Mouse (Mus musculus): ENCODE measurements around the gene Slc25a39. TPM values are rescaled to one million over a fixed set of nuclear protein-coding genes. Genes with fewer than 3 reads are reported as not detected.

Gene Slc25a39
- total RNA-seq, 1 experiment from 2014 or later: 439 TPM

DNA sequence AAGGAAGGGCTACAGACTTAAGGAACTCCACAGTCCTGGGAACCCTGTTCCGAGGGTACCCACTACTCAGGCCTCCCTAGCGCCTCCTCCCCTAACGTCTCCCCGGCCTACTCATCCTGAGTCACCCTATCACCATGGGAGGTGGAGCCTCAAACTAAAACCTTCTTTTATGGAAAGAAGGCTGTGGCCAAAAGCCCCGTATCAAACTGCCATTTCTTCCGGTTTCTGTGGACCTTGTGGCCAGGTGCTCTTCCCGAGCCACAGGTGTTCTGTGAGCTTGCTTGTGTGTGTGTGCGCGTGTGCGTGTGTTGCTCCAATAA lies 28.7 kb upstream of the Slc25a39 start:
- DNase-seq: no peak

DNA sequence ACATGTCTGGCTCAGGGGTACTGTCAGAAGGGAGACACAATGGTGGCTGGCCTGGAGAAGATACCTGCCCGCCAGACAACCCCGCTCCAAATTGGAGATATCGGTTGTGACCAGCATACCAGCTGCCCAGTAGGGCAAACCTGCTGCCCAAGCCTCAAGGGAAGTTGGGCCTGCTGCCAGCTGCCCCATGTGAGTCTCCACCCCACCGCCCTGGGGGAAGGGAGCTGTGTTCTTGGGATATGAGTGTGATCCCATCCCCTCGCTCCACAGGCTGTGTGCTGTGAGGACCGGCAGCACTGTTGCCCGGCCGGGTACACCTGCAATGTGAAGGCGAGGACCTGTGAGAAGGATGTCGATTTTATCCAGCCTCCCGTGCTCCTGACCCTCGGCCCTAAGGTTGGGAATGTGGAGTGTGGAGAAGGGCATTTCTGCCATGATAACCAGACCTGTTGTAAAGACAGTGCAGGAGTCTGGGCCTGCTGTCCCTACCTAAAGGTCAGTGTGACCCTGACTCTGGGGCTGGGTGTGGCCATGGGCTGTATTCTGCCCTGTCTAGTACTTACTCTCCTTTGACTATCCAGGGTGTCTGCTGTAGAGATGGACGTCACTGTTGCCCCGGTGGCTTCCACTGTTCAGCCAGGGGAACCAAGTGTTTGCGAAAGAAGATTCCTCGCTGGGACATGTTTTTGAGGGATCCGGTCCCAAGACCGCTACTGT lies 28.2 kb upstream of the Slc25a39 start:
- DNase-seq: peak; percentile 59

DNA sequence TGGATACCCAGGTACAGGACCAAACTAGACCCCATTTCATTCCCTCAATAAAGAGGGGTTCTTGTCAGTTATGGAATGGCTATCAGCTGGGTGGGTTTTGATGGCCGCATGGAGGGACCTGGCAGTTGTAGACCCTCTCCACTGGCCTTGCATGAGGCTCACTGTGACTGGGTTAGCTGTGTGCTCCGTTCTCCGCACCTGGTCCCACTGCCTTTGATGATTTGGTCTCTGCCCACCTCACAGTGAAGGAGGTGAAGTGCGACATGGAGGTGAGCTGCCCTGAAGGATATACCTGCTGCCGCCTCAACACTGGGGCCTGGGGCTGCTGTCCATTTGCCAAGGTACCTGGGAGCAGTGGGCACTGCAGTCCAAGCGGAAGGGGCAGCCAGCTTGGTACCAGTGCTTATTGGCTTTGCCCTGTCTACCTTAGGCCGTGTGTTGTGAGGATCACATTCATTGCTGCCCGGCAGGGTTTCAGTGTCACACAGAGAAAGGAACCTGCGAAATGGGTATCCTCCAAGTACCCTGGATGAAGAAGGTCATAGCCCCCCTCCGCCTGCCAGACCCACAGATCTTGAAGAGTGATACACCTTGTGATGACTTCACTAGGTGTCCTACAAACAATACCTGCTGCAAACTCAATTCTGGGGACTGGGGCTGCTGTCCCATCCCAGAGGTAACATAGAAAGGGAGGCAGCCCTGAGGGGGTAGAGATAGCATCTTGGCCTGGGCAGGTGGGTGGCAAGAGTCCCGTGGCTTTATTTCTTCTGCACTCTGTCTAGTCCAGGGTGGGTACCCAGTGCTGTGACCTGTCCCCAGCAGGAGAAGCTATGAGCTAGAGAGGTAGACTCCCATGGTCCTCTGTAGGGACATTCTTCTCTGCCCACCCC lies 27.3 kb upstream of the Slc25a39 start:
- DNase-seq: no peak

DNA sequence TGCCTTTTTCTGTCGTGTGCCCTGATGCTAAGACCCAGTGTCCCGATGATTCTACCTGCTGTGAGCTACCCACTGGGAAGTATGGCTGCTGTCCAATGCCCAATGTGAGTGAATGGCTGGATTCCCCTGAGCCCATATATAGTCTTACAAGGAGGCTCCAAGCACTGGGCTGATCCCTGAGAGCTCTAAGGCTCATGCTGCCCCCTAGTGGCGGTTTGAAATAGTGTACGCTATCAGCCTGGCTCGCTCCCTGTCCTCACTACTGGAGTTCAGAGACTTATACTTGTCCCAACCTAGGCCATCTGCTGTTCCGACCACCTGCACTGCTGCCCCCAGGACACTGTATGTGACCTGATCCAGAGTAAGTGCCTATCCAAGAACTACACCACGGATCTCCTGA lies 26.7 kb upstream of the Slc25a39 start:
- peak; percentile 88 for DNase-seq

DNA sequence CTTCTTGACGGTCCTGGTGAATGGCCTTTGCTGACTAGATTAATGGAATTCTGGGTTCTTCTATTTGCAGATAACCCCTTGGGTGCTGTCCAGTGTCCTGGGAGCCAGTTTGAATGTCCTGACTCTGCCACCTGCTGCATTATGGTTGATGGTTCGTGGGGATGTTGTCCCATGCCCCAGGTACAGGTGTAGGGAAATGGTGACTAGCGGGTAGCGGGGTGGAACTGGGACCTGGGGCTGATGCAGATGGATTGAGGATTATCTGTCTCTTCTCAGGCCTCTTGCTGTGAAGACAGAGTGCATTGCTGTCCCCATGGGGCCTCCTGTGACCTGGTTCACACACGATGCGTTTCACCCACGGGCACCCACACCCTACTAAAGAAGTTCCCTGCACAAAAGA lies 26.1 kb upstream of the Slc25a39 start:
- DNase-seq: no peak

DNA sequence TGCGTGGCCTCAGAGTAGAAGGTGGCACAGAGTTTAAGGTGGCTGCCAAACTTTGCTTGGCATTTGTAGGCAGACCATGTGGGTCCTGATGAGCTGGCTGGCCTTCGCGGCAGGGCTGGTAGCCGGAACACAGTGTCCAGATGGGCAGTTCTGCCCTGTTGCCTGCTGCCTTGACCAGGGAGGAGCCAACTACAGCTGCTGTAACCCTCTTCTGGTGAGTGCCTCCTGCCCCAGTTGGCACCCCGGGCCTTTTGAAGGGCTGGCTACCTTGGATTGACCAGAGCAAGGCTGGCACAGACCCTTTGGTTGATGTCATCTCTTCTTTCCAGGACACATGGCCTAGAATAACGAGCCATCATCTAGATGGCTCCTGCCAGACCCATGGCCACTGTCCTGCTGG lies 25.1 kb upstream of the Slc25a39 start:
- DNase-seq: peak; percentile 75

DNA sequence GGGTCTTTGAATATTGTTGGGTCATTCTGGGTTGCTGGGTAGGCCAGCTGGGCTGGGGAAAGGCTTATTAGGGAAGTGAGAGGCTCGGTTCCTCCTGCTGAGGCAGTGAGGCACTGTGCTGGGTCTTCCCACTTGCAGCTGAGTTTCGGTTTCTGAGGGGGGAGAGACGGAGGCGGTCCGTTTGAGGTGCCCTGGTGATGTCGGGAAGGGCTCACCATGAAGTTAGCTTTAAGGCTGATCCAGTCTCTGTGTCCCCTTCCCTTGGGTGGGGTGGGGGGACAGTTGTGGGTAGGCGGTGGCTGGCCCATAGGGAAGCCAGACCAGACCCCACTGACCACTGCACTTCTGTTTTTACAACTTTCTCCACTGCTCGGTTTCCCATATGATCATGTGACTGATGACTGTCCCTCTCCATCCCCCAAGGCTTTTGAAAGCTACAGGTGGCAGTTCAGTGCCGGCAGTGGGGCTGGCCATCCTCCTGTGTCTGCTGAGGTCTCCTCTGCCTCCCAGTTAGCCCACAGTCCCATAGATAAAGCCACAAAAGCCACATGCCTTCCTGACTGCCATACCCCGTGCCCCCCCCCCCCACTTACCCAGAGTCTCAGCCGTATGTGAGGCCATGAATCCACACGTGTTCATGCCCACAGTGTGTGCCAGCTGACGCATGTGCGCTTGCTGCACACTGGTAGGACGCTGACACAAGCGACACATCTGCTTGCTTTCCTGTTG lies 24.5 kb upstream of the Slc25a39 start:
- DNase-seq: no peak

DNA sequence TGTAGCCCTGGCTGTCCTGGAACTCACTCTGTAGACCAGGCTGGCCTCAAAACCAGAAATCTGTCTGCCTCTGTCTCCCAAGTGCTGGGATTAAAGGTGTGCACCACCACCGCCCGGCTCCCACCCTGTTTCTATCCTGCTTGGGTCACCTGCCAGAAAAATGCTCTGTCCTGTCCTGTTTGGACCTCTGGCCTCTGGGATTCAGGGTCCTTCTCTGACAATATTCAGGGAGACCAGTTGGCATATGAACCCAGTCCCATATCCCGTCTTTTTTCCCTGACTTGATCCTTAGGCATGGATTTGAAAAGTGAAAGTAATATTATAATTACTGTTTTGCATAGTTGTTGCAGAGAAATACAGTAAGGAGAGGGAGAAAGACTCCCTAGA lies 24.0 kb upstream of the Slc25a39 start:
- DNase-seq: no peak

DNA sequence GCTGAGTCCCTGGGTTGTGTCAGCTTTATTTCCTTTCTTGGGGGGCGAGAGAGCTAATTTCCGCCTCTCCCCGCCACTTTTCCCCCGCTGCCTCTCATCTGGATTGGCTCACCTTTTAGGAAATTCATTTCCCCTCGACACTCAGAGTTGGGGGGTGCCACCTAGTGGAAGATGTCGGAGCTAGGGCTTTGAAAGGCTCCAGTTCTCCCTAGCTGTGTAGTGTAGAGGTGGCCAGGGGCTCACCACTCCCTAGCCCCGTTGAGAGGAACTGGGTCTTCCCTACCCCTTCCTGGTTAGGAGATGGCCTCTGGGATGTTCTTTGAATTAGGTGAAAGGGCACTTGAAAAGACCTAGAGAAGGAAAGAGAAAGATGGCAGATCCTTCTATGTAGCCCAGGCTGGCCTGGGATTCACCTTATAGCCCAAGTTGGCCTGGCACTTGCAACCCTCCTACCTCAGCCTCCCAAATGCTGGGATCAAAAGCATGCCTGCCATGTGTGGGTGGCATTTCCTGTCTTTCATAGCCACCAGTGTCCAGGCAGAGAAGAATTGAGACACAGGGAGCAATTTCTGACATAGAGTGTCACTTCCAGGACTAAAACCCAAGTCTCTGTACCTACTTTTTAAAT lies 23.4 kb upstream of the Slc25a39 start:
- DNase-seq: peak; percentile 74

DNA sequence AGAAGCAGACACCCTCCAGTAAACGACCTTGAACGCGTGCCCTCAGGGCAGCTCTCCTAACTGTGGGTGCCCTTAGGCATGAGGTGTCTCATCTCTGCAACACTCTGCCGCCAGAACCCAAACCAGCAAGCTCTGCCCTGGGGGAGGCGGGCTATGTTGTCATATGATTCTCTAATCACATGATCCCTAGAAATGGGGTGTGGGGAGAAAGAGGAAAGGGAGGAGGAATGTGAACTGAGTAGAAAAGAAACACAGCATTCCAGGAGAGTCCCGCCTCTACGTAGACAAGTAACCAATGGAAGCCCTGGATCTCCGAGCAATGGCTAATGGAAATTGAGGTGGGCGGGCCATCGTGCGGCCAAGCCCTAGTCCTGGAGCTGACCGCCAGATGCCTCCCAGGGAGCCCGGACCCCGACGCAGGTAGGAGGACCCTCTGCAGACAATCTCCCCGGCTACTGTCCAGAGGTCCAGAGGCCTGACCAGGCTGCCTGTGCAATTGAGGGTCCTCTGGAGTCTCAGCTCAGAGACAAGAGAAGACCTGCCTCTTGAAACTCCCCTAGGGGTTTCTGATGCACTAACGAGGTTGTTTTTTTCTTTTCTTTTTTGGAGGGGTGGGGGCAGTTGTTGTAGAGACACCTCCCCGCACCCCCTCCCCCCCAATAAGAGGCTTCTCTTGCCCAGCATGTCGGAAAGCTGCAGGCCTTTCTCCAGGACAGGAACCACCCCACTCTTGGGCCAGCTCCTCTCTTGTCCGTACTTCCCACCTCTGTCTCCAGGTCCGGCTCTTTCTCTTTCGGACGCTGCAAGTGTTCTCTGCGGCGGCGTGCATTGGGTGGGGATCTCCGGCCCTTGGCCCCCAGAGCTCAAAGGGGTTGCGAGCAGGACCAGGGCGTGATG lies 22.6 kb upstream of the Slc25a39 start, which contains the start of gene Grn:
Gene Grn, plus strand, starts transcription at position 195 of the 897 bp plus-strand sequence.
- DNase-seq: peak; percentile 82

DNA sequence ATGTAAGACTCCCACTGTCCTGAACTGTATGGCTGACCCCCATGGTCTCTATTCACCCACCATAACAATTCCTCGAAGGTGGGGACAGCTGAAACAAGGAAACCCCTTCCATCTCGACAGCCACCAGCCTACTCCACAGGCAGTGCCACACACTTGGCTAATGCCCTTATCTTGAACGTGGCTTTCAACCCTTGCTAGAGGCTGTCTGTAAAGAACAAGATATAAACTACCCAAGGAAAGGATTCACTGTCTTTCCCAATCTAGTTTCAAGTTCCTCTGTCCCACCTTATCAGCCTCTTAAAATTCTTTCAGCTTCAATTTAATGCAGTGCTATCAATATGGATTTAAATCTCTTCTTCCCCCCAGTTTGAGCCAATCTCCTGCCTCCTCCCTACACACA lies 21.8 kb upstream of the Slc25a39 start:
- no peak for DNase-seq

DNA sequence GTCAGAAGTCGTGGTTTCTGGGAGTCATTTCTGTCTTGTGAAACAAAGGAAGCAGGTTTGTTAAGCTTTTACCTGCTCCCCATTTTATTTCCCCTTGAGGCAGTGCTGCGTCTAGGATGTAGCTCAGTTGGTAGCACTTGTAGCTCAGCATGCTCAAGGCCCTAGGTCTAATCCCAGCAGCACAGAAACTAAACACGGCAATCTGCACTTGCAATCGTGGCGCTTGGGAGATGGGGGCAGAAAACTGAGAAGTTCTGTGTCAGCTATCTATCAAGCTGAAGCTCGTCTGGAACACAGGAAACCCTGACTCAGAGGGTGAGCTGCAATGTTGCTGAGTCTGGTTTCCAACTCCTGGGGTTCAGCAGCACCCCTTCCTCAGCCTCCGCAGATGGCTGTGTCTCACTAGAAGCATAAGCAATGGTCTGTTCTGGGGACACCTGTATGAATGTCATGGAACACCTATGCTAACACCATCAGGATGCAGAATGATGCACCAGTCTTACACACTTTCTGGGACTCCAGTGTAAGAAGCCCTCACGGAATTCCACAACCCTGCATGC lies 21.3 kb upstream of the Slc25a39 start:
- no peak for DNase-seq

DNA sequence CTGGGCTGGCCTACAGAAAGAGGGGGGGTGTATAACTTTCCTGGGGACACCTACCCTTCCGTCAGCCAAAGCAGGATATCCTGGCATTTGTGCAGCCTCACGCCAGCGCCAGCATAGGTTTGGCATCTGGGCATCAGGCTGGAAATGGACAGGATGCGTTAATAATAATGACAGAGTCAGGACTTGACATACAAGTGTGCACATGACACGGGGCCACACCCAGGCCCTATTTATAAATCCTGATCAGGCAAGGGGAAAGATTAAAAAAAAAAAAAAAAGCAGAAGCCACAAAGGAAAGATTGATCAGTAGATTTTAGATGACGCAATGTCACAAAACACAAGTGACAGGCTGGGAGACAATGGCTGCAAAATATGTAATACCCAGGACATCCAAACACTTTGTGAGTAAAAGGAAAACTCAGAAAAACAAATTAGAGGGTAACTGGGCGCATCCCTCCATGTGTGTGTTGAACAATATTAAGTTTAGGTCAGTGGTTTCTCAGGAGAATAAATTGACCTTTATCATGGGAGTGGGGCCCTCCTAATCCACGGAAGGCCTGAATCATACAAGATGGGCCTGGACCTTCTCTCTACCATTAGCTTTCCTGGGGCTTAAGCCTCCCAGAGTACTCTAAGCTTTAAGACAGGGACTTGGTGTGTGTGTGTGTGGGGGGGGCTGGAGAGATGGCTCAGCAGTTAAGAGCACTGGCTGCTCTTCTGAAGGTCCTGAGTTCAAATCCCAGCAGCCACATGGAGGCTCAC lies 18.0 kb upstream of the Slc25a39 start:
- no peak for DNase-seq

DNA sequence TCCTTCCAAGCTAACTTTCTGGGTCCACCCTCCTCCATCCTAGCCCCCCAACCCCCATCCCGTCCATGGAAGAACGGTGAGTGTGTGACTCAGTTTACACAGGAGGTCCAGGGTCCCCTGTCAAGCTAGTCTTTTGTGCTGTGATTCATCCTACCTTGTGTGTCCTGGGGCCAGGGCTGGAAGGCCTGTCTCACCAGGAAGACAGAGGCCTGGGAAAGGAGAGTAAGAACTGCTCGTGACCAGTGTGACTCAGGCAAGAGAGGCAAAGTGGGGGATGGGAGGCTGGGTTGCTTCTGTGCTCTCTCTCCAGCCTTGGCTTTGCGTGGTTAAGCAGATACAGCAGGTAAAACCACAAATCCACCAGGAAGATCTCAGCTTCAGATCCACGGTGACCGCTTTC lies 16.9 kb upstream of the Slc25a39 start:
- DNase-seq: no peak

DNA sequence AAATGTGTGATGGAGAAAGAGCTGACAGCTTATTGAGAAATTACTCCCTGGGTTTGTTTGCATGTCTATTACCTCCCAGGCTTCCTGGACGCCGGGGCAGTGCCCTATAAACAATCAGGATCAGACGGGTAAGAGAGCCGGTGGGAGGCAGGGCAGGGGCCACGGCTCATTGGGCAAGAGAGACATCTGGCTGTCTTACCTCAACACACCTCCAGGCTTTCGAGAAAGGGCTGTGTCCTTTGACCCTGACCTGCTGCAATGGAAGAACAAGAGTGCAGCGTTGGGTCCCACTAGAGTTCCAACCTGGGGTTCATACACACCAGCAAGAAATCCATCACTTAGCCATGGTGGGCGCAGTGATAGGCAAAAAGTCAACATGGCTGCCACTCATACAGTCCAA lies 13.8 kb upstream of the Slc25a39 start:
- DNase-seq: no peak

DNA sequence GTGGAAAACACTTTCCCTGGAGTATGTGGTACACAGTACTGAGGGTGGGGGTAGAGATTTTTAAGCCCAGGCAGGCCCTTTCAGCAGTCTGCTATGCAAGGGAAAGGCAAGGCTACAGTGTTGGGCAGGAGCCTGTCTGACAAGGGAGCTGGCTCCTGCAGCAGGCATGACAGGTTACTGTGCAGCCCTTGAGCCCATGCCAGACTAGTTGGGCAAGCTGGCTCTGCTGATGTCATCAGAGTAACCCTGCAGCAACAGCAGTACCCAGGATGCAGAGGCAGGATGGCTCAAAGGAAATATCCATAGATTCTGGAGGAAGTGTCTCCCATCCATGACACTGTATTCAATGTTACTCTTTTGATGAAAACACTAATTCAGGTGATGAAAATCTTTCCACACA lies 11.1 kb upstream of the Slc25a39 start:
- DNase-seq: peak; percentile 75

DNA sequence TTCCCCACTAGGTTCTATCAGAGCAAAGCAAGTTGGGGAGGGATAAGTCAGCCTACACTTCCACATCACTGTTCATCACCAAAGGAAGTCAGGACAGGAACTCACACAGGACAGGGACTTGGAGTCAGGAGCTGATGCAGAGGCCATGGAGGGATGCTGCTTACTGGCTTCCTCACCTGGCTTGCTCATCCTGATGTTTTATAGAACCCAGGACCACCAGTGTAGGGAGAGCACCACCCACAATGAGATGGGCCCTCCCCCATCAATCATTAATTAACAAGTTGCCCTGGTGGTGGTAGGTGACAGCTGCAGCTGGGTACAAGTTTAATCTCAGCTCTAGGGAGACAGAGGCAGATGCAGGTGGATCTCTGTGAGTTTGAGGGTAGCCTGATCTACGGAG lies 9.4 kb upstream of the Slc25a39 start:
- DNase-seq: no peak

DNA sequence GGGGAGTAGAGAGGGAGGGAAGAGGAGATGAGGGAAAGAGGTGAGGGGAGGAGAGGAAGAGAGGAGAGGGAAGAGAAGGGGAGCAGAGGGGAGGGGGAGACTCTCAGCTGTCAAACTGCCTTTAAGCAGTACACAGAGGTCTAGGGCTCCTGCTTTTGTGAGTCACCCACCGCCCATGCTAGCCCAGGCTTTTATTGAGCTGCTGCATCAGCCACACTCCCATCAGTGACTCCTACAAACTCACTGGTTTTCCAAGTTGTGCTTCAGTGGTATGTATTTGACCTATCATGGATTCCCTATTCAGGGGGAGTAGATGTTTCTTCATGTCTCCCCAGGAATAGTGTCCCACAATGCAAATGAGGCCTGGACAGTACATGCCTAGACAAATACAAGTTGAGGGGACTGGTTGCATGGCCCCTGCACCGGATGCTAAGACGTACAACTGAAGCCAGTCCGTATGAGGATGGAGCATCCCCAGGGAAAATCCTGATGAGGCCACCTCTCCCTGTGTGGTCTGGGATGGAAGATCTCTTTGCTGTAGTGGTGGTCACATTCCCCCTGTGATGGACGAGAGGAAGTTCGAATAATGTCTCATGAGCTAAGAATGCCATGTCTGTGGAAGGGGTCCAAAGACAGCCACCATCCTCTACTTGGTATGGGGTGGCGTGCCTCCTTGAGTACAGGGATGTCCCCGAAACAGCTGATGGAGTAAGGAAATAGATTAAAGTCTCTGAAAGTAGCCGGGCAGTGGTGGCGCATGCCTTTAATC lies 7.5 kb upstream of the Slc25a39 start:
- DNase-seq: no peak

DNA sequence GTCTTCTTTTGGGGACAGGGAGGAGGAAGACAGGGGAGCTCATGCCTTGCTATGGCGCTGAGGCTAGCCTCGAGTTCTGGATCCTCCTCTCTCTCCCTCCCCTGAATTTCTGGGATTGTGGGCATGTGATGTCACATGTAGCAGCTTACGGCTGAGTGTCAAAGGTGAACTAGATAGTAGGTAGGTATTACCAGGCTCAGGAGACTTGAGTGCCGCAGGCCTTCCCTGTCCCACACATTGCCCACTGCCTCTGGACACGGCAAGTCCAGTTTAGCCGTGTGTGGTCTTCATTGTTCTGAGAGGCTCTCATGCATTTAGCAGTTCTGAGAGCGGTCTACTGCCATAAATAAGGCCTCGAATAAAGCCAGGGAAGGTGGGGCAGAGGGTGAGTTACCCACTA lies 5.3 kb upstream of the Slc25a39 start:
- no peak for DNase-seq

DNA sequence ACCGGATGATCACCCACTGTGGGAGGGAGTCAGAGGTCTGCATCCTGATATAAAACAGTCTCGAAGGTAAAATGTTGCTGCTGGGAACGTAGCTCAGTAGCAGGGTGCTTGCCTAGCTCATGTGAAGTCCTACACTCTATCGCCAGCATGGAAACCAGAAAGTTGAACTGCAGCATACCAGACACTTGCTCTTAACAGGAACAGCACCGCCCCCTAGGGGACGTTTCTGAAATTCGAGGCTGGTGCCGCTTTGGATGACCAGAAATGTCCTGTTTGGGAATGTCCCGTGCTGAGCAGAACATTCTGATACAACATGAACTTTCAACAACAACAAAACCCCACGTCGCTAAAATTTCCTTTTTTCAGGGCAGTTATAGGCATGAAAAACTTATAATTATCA lies 4.0 kb upstream of the Slc25a39 start:
- peak; percentile 93 for DNase-seq
